Mouse (Mus musculus) mouse embryonic stem cell (cell line): ENCODE results near the gene Arl4d.
"Not testable (repeated sequence)": the region's sequence is repeated elsewhere in the genome, so short reads cannot be mapped to it uniquely, and the experiment has no call there.

Experiments
- in situ Hi-C, 2 experiments: fragments of 300-500 bp; cut with MboI; formaldehyde crosslinking; loops; 1 replicate in 1 of 2; 3 replicates in 1 of 2; pipeline ENCODE4 v1.14.3; 2019 to 2020; ENCODE audit warnings: low sequenced_read_pairs in 2 of 2, low pct_unique_long_range_greater_than_20kb in 1 of 2, mixed read lengths in 1 of 2; ENCODE audit not compliant: unreplicated experiment in 1 of 2

The Arl4d gene

DNA sequence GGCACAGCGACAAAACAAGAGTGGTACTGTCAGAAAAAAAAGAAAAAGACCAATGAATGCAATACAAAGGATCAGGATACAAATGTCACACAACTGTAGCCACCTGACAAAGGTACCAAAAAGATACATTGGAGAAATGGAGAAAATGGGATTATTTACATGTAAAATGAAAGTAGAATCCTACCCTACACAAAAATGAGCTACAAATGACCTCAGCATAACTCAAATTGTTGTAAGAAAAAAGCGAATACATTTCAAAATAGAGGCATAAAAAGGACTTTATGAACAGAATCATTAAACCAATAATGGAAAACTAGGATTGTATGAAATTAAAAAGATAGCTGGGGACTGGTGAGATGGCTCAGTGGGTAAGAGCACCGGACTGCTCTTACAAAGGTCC is 20.8 kb upstream of the Arl4d start:
- in situ Hi-C loops, result no loop called here

DNA sequence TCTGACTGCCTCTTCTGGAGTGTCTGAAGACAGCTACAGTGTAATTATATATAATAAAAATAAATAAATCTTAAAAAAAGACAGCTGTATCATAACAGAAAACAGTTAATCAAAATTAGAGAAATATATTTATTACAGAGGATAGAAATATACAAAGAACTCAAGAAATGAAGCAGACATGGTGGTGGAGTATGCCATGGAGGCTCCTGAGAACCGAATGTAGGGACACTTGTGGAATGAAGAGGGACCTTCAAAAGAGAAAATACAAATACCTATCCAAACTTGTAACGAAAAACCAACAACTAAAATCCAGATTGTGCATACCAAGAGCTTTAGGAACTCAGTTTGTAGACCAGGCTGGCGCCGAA is 20.3 kb upstream of the Arl4d start:
- in situ Hi-C loops, result not testable (repeated sequence)

DNA sequence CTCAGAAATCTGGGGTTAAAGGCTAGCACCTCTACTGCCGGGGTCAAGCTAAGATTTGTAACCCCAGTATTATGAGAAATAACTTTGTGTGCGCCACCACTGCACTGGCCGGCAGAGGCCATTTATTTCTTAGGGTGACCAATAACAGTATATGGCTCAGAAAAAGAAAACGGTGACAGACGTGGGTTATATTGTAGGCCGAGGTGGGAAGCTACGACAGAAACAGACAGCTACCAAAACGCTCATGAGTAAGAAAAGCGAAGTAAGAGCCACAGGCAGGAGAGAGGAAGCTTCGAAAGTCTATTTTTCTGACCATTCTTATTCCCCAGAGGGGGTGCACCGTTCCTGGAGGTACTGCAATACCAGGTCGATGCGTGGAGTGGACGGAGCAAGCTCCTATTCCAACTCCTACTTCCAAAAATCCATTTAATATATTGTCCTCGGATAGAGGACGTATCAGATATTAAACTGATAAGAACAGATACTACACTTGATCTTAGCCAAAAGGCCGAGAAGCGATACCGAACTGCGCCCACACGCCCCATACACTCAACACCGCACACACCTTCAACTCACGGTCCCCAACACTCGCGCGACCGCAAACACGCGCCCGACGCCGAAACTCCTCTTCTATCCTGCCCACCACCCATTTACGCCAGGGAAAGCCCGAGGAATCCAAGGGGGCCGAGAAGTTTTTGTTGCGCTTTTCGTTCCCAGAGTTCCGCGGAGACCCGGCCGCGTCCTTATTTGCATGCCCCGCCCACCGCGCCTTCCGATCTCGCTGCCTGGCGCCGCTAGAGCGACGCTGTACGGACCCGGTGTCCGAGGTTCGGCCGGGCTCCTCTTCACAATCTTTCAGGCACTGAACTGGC is 19.7 kb upstream of the Arl4d start:
- in situ Hi-C loops, result not testable (repeated sequence)

DNA sequence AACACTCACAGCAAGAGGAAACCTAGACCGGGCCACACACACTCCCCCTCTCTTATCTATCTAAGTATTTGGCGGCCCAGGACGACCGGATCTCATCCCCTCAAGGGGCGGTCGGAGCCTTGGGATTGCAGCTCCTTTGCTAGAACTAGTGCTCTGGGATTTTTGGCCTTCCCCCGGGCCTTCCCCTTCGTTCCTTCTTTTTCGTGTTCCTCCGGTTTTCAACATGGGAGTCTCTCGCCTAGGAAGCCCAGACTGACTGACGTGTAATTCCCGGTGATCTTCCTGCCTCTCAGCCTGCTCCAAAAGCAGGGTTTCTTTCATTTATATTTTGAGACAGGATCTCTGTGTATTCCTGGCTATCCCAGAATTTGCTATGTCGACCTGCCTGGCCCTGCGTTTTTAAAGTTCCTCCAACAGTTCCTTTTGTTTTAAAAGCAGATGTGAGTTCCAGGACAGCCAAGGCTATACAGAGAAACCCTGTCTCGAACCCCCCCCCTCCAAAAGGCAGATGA is 19.0 kb upstream of the Arl4d start:
- in situ Hi-C loops, result not testable (repeated sequence)

DNA sequence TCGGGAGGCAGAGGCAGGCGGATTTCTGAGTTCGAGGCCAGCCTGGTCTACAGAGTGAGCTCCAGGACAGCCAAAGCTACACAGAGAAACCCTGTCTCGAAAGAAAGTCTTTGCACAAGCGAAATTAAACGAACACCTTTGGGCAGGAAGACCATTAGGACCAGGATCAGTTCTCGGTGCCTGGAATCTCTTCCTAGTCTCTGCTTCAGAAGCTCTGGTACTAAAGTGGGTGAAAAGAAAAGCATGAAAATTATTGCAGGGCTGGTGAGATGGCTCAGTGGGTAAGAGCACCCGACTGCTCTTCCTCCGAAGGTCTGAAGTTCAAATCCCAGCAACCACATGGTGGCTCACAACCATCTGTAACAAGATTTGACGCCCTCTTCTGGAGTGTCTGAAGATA is 18.2 kb upstream of the Arl4d start:
- in situ Hi-C loops, result not testable (repeated sequence)

DNA sequence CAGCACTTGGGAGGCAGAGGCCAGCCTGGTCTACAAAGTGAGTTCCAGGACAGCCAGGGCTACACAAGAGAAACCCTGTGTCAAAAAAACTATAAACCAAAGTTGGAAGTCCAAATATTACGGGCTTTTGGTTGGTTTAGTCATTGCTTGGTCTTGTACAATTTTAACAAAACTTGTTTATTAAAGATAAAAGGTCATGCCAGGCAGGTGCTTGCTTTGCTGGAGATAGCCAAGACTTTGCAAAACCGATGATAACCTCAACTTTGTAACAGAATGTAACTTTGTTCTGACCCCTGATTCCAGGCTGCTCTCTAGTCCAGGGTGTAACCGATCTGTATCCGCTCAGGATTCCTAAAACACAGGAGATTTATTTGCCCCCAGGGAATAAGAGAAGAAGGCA is 9.0 kb upstream of the Arl4d start:
- in situ Hi-C loops, result no loop called here

DNA sequence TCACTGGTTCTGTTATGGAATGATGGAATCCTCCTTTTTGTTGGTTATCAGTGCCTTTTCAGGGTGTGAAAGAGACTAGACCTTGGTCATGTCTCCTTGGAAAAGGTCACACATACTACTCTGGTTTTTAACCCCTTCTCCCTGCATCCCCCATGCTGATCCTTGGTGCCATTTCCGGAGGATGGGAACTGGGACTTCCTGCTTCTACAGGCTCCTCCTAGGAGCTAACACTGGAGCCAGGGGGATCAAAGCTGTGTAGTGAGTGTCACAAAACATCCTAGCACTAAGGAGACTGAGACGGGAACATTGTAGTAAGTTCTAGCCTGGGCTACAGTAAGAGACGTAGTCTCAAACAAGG is 7.8 kb upstream of the Arl4d start:
- in situ Hi-C loops, result no loop called here

DNA sequence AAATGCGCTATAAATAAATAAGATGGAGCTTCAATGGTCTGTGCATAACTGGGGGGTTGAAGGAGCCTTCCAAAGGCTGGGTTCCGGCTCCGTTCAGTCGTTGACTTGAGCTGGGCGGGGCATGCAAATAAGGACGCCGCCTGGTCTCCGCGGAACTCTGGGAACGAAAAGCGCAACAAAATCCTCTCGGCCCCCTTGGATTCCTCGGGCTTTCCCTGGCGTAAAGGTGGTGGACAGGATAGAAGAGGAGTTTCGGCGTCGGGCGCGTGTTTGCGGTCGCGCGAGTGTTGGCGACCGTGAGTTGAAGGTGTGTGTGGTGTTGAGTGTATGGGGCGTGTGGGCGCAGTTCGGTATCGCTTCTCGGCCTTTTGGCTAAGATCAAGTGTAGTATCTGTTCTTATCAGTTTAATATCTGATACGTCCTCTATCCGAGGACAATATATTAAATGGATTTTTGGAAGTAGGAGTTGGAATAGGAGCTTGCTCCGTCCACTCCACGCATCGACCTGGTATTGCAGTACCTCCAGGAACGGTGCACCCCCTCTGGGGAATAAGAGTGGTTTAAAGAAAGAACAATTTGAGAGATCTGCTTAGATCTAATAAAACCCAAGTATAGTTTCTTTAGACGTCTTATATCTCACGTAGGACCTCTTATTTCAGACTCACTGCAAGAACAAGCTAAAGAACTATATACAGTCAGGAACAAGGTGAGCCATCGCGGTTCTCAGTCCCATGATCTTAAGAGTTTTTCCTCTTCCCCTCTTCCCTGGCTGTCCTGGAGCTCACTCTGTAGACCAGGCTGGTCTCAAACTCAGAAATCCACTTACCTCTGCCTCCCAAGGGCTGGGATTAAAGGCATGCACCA is 7.2 kb upstream of the Arl4d start:
- in situ Hi-C loops, result not testable (repeated sequence)

DNA sequence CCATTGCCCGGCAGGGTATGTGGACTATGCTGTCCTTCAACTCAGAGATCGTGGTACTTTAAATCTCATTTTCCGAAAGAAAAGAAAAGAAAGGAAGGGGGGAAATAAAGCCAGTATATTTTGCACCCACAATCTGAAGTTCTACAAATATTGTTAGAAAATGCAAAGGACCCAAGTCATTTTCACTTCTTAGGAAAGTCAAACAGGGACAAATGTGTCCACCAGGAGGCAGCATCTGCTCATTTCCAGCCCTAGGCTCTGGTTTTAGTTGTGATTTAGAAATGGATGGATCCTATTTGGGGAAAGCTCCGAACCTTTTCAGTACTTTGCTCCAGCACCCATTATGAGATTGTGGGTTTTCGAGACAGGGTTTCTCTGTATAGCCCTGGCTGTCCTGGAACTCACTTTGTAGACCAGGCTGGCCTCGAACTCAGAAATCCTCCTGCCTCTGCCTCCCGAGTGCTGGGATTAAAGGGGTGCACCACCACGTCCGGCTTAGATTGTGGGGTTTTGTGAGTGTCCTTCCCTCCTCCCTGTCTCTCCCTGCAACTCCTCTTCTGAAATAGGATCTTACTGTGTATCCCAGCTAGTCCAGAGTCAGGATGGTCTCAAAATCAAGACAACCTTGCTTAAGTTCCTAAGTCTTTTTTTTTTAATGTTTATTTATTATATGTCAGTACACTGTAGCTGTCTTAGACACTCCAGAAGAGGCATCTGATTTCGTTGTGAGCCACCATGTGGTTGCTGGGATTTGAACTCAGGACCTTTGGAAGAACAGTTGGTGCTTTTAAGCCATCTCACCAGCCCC is 6.4 kb upstream of the Arl4d start:
- in situ Hi-C loops, result no loop called here

DNA sequence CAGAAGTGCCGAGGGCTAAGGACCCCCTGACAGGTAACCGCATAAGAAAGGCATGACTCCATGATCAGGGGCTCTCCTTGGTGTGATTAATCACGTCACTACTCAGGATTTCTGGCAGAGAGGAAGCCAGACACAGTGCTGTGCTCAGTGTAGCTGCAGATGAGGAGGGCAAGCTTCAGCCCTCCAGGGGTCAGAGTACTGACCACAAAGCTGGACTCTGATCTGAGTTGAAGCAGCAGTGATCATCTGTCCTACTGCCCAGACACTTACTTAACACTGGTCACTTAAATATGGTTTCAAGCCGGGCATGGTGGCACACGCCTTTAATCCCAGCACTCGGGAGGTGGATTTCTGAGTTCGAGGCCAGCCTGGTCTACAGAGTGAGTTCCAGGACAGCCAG is 4.2 kb upstream of the Arl4d start:
- in situ Hi-C loops, result loop anchor here (5.0 kb wide), 1 partner anchor 71 kb away; the partner anchor contains the start of gene Dhx8 (in 2 of the 2)

DNA sequence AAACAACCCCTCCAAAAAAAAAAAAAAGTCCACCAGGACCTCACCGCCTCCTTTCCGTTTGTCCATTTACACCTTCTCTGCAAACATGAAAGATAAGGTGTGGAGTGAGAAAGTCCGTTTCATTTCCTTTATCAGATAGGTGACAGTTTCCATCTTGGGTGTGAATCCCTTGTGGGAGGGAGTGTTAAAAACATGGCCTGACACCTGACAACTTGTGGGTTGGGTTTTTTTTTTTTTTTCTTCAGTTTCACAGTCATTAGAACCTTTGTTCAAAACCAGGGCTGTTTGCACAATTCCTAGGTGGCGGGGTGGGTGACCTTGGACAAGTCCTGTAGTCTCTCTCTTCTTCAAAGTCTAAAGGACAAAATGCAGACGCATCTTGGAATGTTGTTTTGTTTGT is 3.6 kb upstream of the Arl4d start:
- in situ Hi-C loops, result loop anchor here (5.0 kb wide), 1 partner anchor 71 kb away; the partner anchor contains the start of gene Dhx8 (in 2 of the 2)

DNA sequence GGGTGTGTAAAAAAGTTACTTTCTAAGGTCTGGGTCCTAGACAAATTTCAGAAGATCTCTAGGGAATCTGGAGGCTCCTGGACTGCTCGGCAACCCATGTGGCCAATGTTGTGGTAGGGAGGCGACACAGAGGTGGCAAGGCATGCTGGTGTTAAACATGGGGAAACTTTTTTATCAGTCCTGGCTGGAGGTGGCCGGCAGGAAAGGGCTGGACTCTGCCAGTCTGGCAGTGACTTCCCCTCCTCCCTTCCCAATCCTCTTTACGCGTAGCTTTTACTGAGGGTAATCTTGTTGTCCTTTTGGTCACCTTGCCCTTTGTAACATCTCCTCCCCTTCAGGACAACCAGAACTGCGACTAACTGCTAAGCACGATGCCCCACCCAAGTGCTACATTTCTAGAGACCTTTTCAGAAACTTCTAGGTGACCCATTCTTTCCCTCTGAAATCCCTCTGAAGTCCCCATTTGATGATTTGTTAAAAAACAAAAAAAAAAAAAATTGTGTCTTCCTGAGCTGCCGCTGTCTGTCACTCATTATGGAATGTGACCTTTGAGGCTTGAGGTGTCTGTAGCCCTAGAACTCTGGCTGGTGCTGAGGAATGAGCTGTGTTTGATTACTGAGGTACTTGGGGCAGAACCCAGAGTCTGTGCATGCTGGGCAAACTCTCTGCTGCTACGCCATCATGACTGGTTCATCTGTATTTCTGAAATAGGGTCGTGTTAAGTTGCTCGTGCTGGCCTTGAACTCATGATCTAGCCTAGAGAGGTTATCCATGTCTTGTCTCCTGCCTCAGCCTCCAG is 1.9 kb upstream of the Arl4d start:
- in situ Hi-C loops, result loop anchor here (5.0 kb wide), 1 partner anchor 69 kb away; the partner anchor contains the start of gene Dhx8 (in 2 of the 2)

DNA sequence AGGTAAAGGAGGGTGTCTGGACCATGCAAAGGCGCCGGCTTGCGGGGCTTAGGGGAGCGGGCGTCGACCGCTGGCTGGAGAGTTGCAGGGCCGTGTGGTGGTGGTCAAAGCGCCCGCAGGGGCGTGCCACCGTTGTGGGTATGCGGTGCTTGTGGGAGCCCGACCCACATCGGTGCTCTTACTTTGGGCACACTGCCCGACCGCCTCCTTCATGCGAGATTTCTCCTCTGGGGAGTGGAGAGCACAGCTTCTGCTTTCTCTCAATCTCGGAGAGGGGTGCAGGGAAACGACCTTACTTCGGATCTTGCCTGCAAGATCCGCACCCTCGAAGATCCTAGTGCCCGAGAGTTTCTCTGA is 273 bp downstream of the Arl4d start:
- in situ Hi-C loops, result no loop called here

DNA sequence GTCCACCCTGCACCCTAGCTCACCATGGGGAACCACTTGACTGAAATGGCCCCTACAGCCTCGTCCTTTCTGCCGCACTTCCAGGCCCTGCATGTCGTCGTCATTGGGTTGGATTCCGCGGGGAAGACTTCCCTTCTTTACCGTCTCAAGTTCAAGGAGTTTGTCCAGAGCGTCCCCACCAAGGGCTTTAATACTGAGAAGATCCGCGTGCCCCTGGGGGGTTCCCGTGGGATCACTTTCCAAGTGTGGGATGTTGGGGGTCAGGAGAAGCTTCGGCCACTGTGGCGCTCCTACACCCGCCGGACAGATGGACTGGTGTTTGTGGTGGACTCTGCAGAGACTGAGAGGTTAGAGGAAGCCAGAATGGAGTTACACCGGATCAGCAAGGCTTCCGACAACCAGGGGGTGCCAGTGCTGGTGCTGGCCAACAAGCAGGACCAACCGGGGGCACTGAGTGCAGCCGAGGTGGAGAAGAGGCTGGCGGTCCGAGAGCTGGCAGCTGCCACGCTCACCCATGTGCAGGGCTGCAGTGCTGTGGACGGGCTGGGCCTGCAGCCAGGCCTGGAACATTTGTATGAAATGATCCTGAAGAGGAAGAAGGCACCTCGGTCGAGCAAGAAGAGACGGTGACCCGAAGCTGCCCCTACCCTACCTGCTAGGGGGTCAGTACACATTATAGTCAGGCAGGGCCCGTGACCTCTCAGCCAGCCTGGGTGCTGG is 1.4 kb downstream of the Arl4d start:
- in situ Hi-C loops, result no loop called here

DNA sequence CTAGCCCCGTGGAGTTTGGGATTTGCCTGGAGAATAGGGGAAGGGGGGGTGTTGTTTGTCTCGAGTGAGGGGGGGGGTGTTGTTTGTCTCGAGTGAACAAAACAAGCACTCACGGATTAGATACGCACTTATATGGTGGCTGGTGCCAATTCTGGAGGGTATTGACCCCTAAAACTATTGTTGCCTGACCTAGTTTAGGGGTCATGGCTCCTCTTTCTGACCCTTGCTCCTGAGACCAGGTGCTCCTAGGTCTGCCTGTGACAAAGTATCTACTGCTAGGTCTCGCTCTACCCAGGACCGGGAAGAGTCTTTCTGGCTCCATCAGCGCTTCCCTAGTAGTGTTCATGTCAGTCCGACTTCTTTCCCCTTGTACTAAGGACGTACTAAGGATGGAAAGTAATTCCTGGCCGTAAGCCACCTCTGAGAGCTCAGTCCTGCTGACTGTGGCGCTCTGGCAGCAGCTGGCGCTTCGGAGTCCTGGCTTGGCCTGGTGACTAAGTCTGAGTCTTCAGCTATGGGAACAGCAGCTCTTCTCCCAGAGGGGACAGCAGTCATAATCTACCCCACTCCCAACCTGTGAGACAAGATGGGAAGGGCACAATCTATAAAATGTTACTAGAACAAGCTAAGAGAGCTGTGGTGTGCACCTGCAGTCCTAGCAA is 2.7 kb downstream of the Arl4d start:
- in situ Hi-C loops, result no loop called here

DNA sequence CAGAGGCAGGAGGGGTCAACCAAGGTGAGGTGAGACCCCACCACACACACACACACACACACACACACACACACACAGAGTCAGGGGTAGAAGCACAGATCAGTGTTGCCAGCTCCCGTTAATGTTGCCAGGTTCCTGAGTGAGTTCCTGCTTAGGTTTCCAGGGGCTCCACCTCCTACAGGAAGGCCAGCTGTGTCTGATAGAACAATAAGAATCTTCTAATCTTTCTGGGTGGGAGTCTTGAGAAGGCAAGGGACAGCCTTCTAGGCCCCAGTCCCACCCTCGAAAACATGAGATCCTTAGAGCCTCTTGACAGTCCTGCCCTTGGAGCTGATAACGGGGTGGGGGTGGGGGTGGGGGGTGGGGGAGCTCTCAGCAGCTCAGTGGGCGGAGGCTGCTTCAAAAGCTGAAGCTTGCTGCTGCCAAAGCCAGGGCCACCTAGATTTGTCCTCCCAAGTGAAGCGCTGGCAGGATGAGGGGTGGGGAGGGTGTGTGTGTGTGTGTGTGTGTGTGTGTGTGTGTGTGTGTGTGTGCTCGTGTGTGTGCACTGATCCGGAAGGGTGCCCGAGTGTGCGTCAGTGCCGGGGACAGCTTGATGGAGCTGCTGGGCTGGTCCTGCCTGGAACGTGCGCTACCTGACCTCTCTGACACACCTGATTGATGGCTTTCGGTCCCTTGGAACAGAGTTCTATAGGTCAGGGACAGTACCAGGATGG is 3.4 kb downstream of the Arl4d start:
- in situ Hi-C loops, result no loop called here
